Mouse (Mus musculus): Measurements from ENCODE around the gene Sypl2.

DNA sequence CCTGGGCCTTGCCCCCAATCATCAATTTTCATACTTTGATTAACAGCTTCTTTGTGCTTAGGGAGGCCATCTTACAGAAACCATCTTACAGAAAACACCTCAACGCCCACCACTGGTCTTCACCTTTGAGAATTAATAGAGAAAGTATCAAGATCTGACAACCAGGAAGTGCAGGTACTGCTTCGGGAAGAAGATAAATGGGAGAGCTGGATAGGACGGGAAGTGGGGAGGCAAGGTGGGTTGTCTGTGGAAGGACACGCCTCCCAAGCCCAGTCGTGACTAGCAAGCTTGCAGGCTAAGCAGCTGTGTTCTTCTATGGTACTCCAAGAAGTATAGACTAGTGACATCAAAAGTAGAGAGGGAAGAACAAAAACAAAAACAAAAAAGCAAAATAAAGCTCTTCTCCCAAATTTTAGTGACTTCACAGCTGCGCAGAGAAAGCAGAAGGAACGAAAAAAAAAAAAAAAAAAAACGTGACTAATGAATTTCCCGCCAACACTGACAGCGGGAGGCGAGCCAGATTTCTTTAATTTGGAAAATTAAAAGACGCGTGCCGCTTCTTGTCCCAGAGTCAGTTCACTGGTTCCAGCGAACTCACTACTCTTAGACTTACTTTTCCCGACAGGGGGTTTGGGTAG lies 40.9 kb downstream of the Sypl2 start:
- TF ChIP-seq CTCF (IDR thresholded peaks at IDR 0.05; ENCODE audit: extremely low read depth, insufficient read depth, low read length) (no peak), POLR2A (IDR thresholded peaks at IDR 0.05; ENCODE audit: extremely low read depth, insufficient read depth, low read length) (no peak)
